In genomic region chr2:174328358-174328905, GRCm38 (mm10) we compare ENCODE assay signal across 8 mouse cellular contexts. TPM values are rescaled to one million over a fixed set of nuclear protein-coding genes. Genes with fewer than 3 reads are reported as not detected.
A peak's percentile ranks its signal among the peaks of the same experiment; 100 is the strongest.
DNase-seq lines count a peak whose midpoint lies in the region; ATAC-seq and TF ChIP-seq lines count a peak whose summit lies in the region.

No protein-coding gene starts in this region.

- H3ac ChIP-seq in myocyte (ENCODE audit: control insufficient read depth, insufficient read length): peak overlapping the region; percentile 99

- TF ChIP-seq CTCF in hindbrain, postnatal 0 days (IDR thresholded peaks at IDR 0.05; ENCODE audit: low read depth): no peak

- no peak for TF ChIP-seq POLR2A in myocyte (IDR thresholded peaks at IDR 0.05; ENCODE audit: insufficient read length, low read depth)

- H3K4me2 ChIP-seq in hindbrain, postnatal 0 days (ENCODE audit: low read depth, low read length): peak overlapping the region; percentile 69
- peak overlapping the region; percentile 81 for H3K4me2 ChIP-seq in myocyte (ENCODE audit: low read depth)

- H3K4me1 ChIP-seq in hindbrain, postnatal 0 days (ENCODE audit: insufficient read depth, low read length): peaks cover 11% of the 10 kb centered on the region

- H3K27me3 ChIP-seq in hindbrain, postnatal 0 days (ENCODE audit: insufficient read depth, low read length): no peaks in the 10 kb centered on the region
- H3K27me3 ChIP-seq in myocyte (ENCODE audit: control insufficient read depth, insufficient read depth, insufficient read length): no peaks in the 10 kb centered on the region

- peaks cover 33% of the 10 kb centered on the region for H3K79me2 ChIP-seq in myocyte (ENCODE audit: control insufficient read depth, insufficient read depth)

- H3K27ac ChIP-seq in hindbrain, postnatal 0 days: peak overlapping the region; percentile 100; the same call in 1 of the 2 replicates

- H3K36me3 ChIP-seq in hindbrain, postnatal 0 days (ENCODE audit: insufficient read depth, low read length): no peaks in the 10 kb centered on the region
- H3K36me3 ChIP-seq in myocyte (ENCODE audit: control insufficient read depth, insufficient read depth): no peaks in the 10 kb centered on the region

- 58% methylated on average over 46 of the region's 46 CpGs for WGBS in hindbrain, postnatal 0 days

- peak; percentile 35 for DNase-seq in embryo, embryonic 11 days
- DNase-seq in embryo, embryonic 10 days (ENCODE audit: low spot score): no peak
- DNase-seq in thymus, adult 18-20 months: peak; percentile 14 to 19
- no peak for DNase-seq in thymus, postnatal 25 days
- no peak for DNase-seq in hindbrain, postnatal 0 days (ENCODE audit: low spot score)
- DNase-seq in layer of hippocampus, adult 18-20 months (ENCODE audit: low spot score in 2 of 2): no peak
- DNase-seq in layer of hippocampus, adult 8-10 months (ENCODE audit: low spot score in 2 of 2): no peak

- no peak for ATAC-seq in hindbrain, postnatal 0 days

- peak overlapping the region; percentile 93 for H3K4me3 ChIP-seq in hindbrain, postnatal 0 days (ENCODE audit: low read length)
- peak overlapping the region; percentile 69 for H3K4me3 ChIP-seq in myocyte

- no peaks in the 10 kb centered on the region for H3K9me3 ChIP-seq in hindbrain, postnatal 0 days (ENCODE audit: low read length)

- H3K9ac ChIP-seq in hindbrain, postnatal 0 days (replicated peaks; ENCODE audit: low read length): peak overlapping the region; percentile 100

TF ChIP-seq in myocyte, 11 proteins besides CTCF, POLR2A, EP300 and RAD21:
- TF ChIP-seq MYOD1 (IDR thresholded peaks at IDR 0.05; ENCODE audit: control insufficient read depth in 1 of 3, insufficient read length in 2 of 3, low read depth in 2 of 3) (no peak), TCF3 (IDR thresholded peaks at IDR 0.05; ENCODE audit: insufficient read length, low read depth) (no peak), SRF (IDR thresholded peaks at IDR 0.05; ENCODE audit: control insufficient read depth, insufficient read length, low read depth) (no peak), MYOG (IDR thresholded peaks at IDR 0.05; ENCODE audit: control insufficient read depth in 1 of 3, insufficient read depth in 1 of 3, insufficient read length in 2 of 3, low read depth in 2 of 3) (no peak), REST (IDR thresholded peaks at IDR 0.05; ENCODE audit: insufficient read depth, insufficient read length) (no peak), USF1 (IDR thresholded peaks at IDR 0.05; ENCODE audit: low read depth) (no peak), TCF12 (IDR thresholded peaks at IDR 0.05; ENCODE audit: insufficient read depth, poor library complexity, severe bottlenecking) (no peak), MAX (IDR thresholded peaks at IDR 0.05; ENCODE audit: low read depth) (no peak), CEBPB (IDR thresholded peaks at IDR 0.05; ENCODE audit: insufficient read depth, poor library complexity, severe bottlenecking) (no peak), POLR2AphosphoS2 (IDR thresholded peaks at IDR 0.05; ENCODE audit: insufficient read length, low read depth) (no peak), E2F4 (IDR thresholded peaks at IDR 0.05; ENCODE audit: insufficient read depth) (no peak)

RNA-seq across cellular contexts. Expression of gene Gm20721, which starts 18.1 kb away (rescaled TPM):
- not detected in 2 replicates for total RNA-seq in hindbrain, postnatal 0 days (2014; rRNA removed)
- polyA plus RNA-seq in hindbrain, postnatal 0 days (2015; fragmentation: Nextera tagmentation; extraction: Ambion mirVana): 13.4 and 19.4 TPM in 2 replicates
- 9.7 TPM for polyA plus RNA-seq in myocyte (2012; fragmentation: generic; extraction: Trizol)
- 1 to 10 TPM; 3.1 to 3.2 TPM for total RNA-seq in layer of hippocampus, adult 18-20 months (2021)
- 1 to 10 TPM; 1.2 to 2.9 (median 1.8) TPM for total RNA-seq in layer of hippocampus, adult 8-10 months (2022)

RNA-seq across cellular contexts. Expression of gene Gnas, which starts 44.3 kb away (rescaled TPM):
- 1,738 and 1,782 TPM in 2 replicates for total RNA-seq in hindbrain, postnatal 0 days (2014; rRNA removed)
- 1,873 and 1,902 TPM in 2 replicates for polyA plus RNA-seq in hindbrain, postnatal 0 days (2015; fragmentation: Nextera tagmentation; extraction: Ambion mirVana)
- polyA plus RNA-seq in myocyte (2012; fragmentation: generic; extraction: Trizol): 1,706 TPM
- total RNA-seq in layer of hippocampus, adult 18-20 months (2021): 1,000 to 10,000 TPM; 1,915 to 1,929 TPM
- total RNA-seq in layer of hippocampus, adult 8-10 months (2022): 1,000 to 10,000 TPM; 1,786 to 1,958 (median 1,837) TPM

Comparison
In these comparisons a context has a peak if more than half of its experiments do, and no peak if none do; other contexts are left out.
1. DNase-seq: peak in embryo, embryonic 11 days (single experiment) and thymus, adult 18-20 months (2 of 2); none in embryo, embryonic 10 days (single experiment), thymus, postnatal 25 days (single experiment), hindbrain, postnatal 0 days (single experiment), layer of hippocampus, adult 18-20 months (0 of 2) and layer of hippocampus, adult 8-10 months (0 of 2).